ENCODE assay signal across 8 mouse cellular contexts in genomic region chr7:120823248-120823647, GRCm38 (mm10). TPM values are rescaled to one million over a fixed set of nuclear protein-coding genes. Genes with fewer than 3 reads are reported as not detected.
A peak's percentile ranks its signal among the peaks of the same experiment; 100 is the strongest.
DNase-seq lines count a peak whose midpoint lies in the region; ATAC-seq lines count a peak whose summit lies in the region.

No protein-coding gene starts in this region.

- H3K27ac ChIP-seq in embryonic facial prominence, embryonic 12.5 days, result no peak overlapping the region
- no peak overlapping the region for H3K27ac ChIP-seq in hindbrain, embryonic 12.5 days

- 21% methylated on average over 5 of the region's 5 CpGs for whole genome bisulfite sequencing in embryonic facial prominence, embryonic 12.5 days
- WGBS in hindbrain, embryonic 12.5 days, result 23% methylated on average over 5 of the region's 5 CpGs

- no peak overlapping the region for H3K9ac ChIP-seq in embryonic facial prominence, embryonic 12.5 days
- H3K9ac ChIP-seq in hindbrain, embryonic 12.5 days, result no peak overlapping the region

- no peaks in the 10 kb centered on the region for H3K4me1 ChIP-seq in embryonic facial prominence, embryonic 12.5 days
- H3K4me1 ChIP-seq in hindbrain, embryonic 12.5 days, result no peaks in the 10 kb centered on the region

- 0 out of 2 replicates have a peak, but pooled peaks cover 3% of the 10 kb centered on the region for H3K27me3 ChIP-seq in embryonic facial prominence, embryonic 12.5 days
- peaks cover 7% of the 10 kb centered on the region for H3K27me3 ChIP-seq in hindbrain, embryonic 12.5 days

- H3K36me3 ChIP-seq in embryonic facial prominence, embryonic 12.5 days, result no peaks in the 10 kb centered on the region
- no peaks in the 10 kb centered on the region for H3K36me3 ChIP-seq in hindbrain, embryonic 12.5 days

- DNase-seq in gastrocnemius, adult 18-20 months (ENCODE audit: low spot score), result peak; percentile 67
- DNase-seq in gastrocnemius, postnatal 25 days, result no peak
- DNase-seq in adrenal gland, postnatal 14 days, result peak; percentile 83
- peak; percentile 47 to 52 for DNase-seq in layer of hippocampus, postnatal 36 days
- peak; percentile 48 for DNase-seq in right cerebral cortex, adult 18-20 months

- H3K4me2 ChIP-seq in embryonic facial prominence, embryonic 12.5 days (replicated peaks), result no peak overlapping the region
- H3K4me2 ChIP-seq in hindbrain, embryonic 12.5 days (replicated peaks), result no peak overlapping the region

- H3K4me3 ChIP-seq in embryonic facial prominence, embryonic 12.5 days, result no peak overlapping the region
- no peak overlapping the region for H3K4me3 ChIP-seq in hindbrain, embryonic 12.5 days

- H3K9me3 ChIP-seq in embryonic facial prominence, embryonic 12.5 days, result no peaks in the 10 kb centered on the region
- H3K9me3 ChIP-seq in hindbrain, embryonic 12.5 days (replicated peaks), result no peaks in the 10 kb centered on the region

- 0 out of 2 replicates have a peak, but pooled peaks have one; percentile 8 for ATAC-seq in embryonic facial prominence, embryonic 12.5 days (ENCODE audit: insufficient number of reproducible peaks, insufficient read depth, low FRiP score, low TSS enrichment)
- ATAC-seq in hindbrain, embryonic 12.5 days (ENCODE audit: low FRiP score), result peak; percentile 35; the same call in 1 of the 2 replicates
- ATAC-seq in megakaryocyte-erythroid progenitor cell, adult 5-6 weeks (replicated peaks; ENCODE audit: low FRiP score, low TSS enrichment, poor library complexity, severe bottlenecking), result peak; percentile 80

RNA-seq across cellular contexts. Expression of gene Gm5737, which starts 11.1 kb away (rescaled TPM):
- under 1 TPM in 1 of 2 experiments, not detected in 1; 0.47 TPM for total RNA-seq in gastrocnemius, adult 18-20 months (2021)
- under 1 TPM; 0.43 to 0.51 TPM for total RNA-seq in gastrocnemius, postnatal 25 days (2021)
- total RNA-seq in adrenal gland, postnatal 14 days (2021), result 0.60 and 0.70 TPM in 2 replicates
- polyA plus RNA-seq in embryonic facial prominence, embryonic 12.5 days (2016; fragmentation: Nextera tagmentation; extraction: Ambion mirVana), result not detected in 2 replicates
- not detected in 2 replicates for polyA plus RNA-seq in hindbrain, embryonic 12.5 days (2016; fragmentation: Nextera tagmentation; extraction: Ambion mirVana)
- total RNA-seq in layer of hippocampus, postnatal 36 days (2021), result not detected
- total RNA-seq in megakaryocyte-erythroid progenitor cell, adult 5-6 weeks (2014; fragmentation: Nextera tagmentation), result not detected in 2 replicates
- total RNA-seq in megakaryocyte-erythroid progenitor cell, adult 5-6 weeks (2017), result not detected in 2 replicates

RNA-seq across cellular contexts. Expression of gene Eef2k, which starts 19.4 kb away (rescaled TPM):
- 10 to 100 TPM; 59.7 to 60.4 TPM for total RNA-seq in gastrocnemius, adult 18-20 months (2021)
- 10 to 100 TPM; 39.3 to 56.2 TPM for total RNA-seq in gastrocnemius, postnatal 25 days (2021)
- total RNA-seq in adrenal gland, postnatal 14 days (2021), result 22.4 and 25.4 TPM in 2 replicates
- 38.7 and 39.4 TPM in 2 replicates for polyA plus RNA-seq in embryonic facial prominence, embryonic 12.5 days (2016; fragmentation: Nextera tagmentation; extraction: Ambion mirVana)
- 32.5 and 34.8 TPM in 2 replicates for polyA plus RNA-seq in hindbrain, embryonic 12.5 days (2016; fragmentation: Nextera tagmentation; extraction: Ambion mirVana)
- 10 to 100 TPM; 24.8 to 26.7 TPM for total RNA-seq in layer of hippocampus, postnatal 36 days (2021)
- total RNA-seq in megakaryocyte-erythroid progenitor cell, adult 5-6 weeks (2014; fragmentation: Nextera tagmentation), result 42.3 and 63.0 TPM in 2 replicates
- total RNA-seq in megakaryocyte-erythroid progenitor cell, adult 5-6 weeks (2017), result 49.9 and 52.6 TPM in 2 replicates

Comparison
In these comparisons a context has a peak if more than half of its experiments do, and no peak if none do; other contexts are left out.
1. ATAC-seq: peak in every context shown above with its lines; median percentile 80 in megakaryocyte-erythroid progenitor cell, adult 5-6 weeks; 35 in hindbrain, embryonic 12.5 days; 8 in embryonic facial prominence, embryonic 12.5 days.